In genomic region chr4:30610454-30610853, GRCm38 (mm10) we compare ENCODE assay signal across 17 mouse cellular contexts.
"Had no signal": no experiment of that assay in that cellular context is flagged by ENCODE, and none has a peak within 500 bp of the region (broad histone marks: within the 10 kb centered on the region; RNA-seq: fewer than 3 reads in every experiment).

No protein-coding gene starts in this region.

- H3K4me3 ChIP-seq: layer of hippocampus, adult 2 months; limb, embryonic 12.5 days; liver, embryonic 13.5 days; lung, embryonic 15.5 days; megakaryocyte, embryonic 14.5 days; midbrain, embryonic 15.5 days; neural tube, embryonic 15.5 days had no signal

- ATAC-seq: liver, postnatal 0 days; midbrain, embryonic 15.5 days had no signal

- H3K36me3 ChIP-seq: limb, embryonic 12.5 days; liver, embryonic 13.5 days; lung, embryonic 15.5 days; midbrain, embryonic 15.5 days; neural tube, embryonic 15.5 days had no signal

- DNase-seq: kidney, adult 9 months; kidney, postnatal 4 days; liver; liver, embryonic 13.5 days; liver, postnatal 0 days; lung, postnatal 14 days; right cerebral cortex, postnatal 4 days; spleen, adult 18-20 months; thymus, adult 2 months; thymus, postnatal 36 days had no signal

- H3K27me3 ChIP-seq: limb, embryonic 12.5 days; liver, embryonic 13.5 days; lung, embryonic 15.5 days; megakaryocyte, embryonic 14.5 days; midbrain, embryonic 15.5 days; neural tube, embryonic 15.5 days had no signal

- H3K4me2 ChIP-seq: limb, embryonic 12.5 days; liver, embryonic 13.5 days; lung, embryonic 15.5 days; midbrain, embryonic 11.5 days; midbrain, embryonic 15.5 days; neural tube, embryonic 15.5 days had no signal
